Mouse (Mus musculus): ENCODE measurements around the gene Galm.

DNA sequence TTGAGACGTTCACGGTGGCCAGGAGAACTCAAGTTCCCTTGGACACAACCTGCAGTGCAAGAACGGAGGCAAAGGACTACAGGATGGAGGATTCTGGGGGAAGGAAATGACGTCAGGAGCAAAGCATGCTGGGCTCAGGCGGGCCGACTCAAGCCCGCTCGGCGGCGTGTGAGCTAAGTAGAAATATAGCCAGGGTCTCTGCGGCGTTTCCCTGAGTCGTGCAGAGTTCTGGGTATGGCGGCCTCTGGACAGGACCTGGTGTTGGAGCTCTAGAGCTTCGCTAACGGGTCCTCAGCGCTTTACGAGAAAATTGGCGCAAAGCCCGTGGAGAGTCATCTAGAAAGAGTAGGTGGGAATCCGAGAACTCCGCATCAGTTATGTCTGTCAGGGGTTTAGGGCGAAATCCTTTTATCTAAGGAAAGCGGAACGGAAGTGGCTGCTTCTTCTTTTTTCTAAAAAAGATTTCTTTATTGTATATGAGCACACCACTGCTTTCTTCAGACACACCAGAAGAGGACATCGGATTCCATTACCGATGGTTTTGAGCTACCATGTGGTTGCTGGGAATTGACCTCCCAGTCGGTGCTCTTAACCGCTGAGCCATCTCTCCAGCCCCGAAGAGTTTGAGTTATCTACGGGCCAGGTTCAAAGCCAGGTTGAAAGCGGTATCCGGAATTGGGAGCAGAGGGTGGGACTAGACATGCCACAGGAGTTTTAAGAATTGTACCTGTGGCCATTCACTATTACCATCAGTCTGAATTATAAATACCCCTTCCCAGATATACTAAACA lies 97.2 kb downstream of the Galm start, which contains the start of gene Gemin6:
- TF ChIP-seq E2F4 (IDR thresholded peaks at IDR 0.05; ENCODE audit: insufficient read depth) (peak; percentile 92), MYOG (IDR thresholded peaks at IDR 0.05; ENCODE audit: control insufficient read depth in 1 of 3, insufficient read depth in 1 of 3, insufficient read length in 2 of 3, low read depth in 2 of 3) (no peak), MAX (IDR thresholded peaks at IDR 0.05; ENCODE audit: low read depth) (peak; percentile 31), POLR2AphosphoS2 (IDR thresholded peaks at IDR 0.05; ENCODE audit: insufficient read length, low read depth) (peak; percentile 72), CEBPB (IDR thresholded peaks at IDR 0.05; ENCODE audit: insufficient read depth, poor library complexity, severe bottlenecking) (no peak), POLR2A (IDR thresholded peaks at IDR 0.05; ENCODE audit: insufficient read length, low read depth) (peak; percentile 77), TCF3 (IDR thresholded peaks at IDR 0.05; ENCODE audit: insufficient read length, low read depth) (no peak), TCF12 (IDR thresholded peaks at IDR 0.05; ENCODE audit: insufficient read depth, poor library complexity, severe bottlenecking) (no peak), MYOD1 (IDR thresholded peaks at IDR 0.05; ENCODE audit: control insufficient read depth in 1 of 3, insufficient read length in 2 of 3, low read depth in 2 of 3) (no peak), SRF (IDR thresholded peaks at IDR 0.05; ENCODE audit: control insufficient read depth, insufficient read length, low read depth) (no peak)
